Mouse (Mus musculus) embryonic facial prominence, embryonic 15.5 days (tissue): ENCODE results near the gene Shroom2. TPM values are rescaled to one million over a fixed set of nuclear protein-coding genes. Genes with fewer than 3 reads are reported as not detected.
"Not testable (repeated sequence)": the region's sequence is repeated elsewhere in the genome, so short reads cannot be mapped to it uniquely, and the experiment has no call there.

Experiments
- ATAC-seq: fragments of 200-750 bp; cut with Nextera tagmentation; 2 replicates; pipeline ENCODE4 v1.8.0; 2017; ENCODE audit warnings: low read depth, moderate TSS enrichment; ENCODE audit not compliant: insufficient number of reproducible peaks, low FRiP score, low TSS enrichment
- H3K27ac ChIP-seq: fragments of 300-500 bp; sonication (generic); replicated peaks from 2 replicates; pipeline ENCODE4 v1.5.1; 2015; ENCODE audit warnings: mild to moderate bottlenecking, inconsistent platforms
- H3K27me3 ChIP-seq: fragments of 300-500 bp; sonication (generic); 2 replicates; pipeline ENCODE4 v1.6.1; 2015; ENCODE audit warnings: inconsistent platforms
- H3K36me3 ChIP-seq: fragments of 300-500 bp; sonication (generic); 2 replicates; pipeline ENCODE4 v1.6.1; 2015; ENCODE audit warnings: mild to moderate bottlenecking, inconsistent platforms
- H3K4me1 ChIP-seq: fragments of 300-500 bp; sonication (generic); 2 replicates; pipeline ENCODE4 v1.6.1; 2015; ENCODE audit warnings: inconsistent platforms
- H3K4me2 ChIP-seq: fragments of 300-500 bp; sonication (generic); replicated peaks from 2 replicates; pipeline ENCODE4 v1.6.1; 2015; ENCODE audit warnings: mild to moderate bottlenecking, inconsistent platforms
- H3K4me3 ChIP-seq: fragments of 300-500 bp; sonication (generic); replicated peaks from 2 replicates; pipeline ENCODE4 v1.5.1; 2015; ENCODE audit warnings: mild to moderate bottlenecking, inconsistent platforms
- H3K9ac ChIP-seq: fragments of 300-500 bp; sonication (generic); 2 replicates; pipeline ENCODE4 v1.6.1; 2015; ENCODE audit warnings: inconsistent platforms
- H3K9me3 ChIP-seq: fragments of 300-500 bp; sonication (generic); replicated peaks from 2 replicates; pipeline ENCODE4 v1.6.1; 2016; ENCODE audit warnings: inconsistent platforms
- WGBS: fragments of 180-500 bp; shearing (Covaris S2); methylation state at CpG from one replicate; pipeline ENCODE4 v1.1.7; 2015; 5-methylcytosine and 5-hydroxymethylcytosine counted together
- polyA plus RNA-seq: library from polyadenylated mRNA; unstranded; fragments of >200 nt; fragmentation: Nextera tagmentation; extraction: Ambion mirVana; gene quantifications from 2 replicates; pipeline ENCODE4 v1.2.1, GENCODE M21; 2015

The Shroom2 gene
- polyA plus RNA-seq, 1 experiment from 2014 or later: 5.7 TPM

DNA sequence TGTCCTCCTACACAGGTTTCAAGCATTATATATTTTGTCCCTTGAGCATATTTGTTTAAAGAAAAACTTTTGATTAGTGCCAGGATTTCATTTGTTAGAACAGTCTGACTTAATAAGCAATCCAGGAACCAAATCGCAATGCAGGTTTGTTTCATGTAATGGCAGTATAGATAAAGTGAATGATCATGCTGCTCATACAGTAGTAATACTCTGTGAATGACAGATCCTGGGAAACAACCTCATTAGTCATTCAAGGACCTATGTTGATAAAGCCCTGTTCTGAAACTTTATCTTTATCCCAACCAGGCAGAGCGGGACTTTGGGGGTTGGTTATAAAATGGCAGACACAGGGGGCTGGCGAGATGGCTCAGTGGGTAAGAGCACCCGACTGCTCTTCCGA is 13.0 kb downstream of the Shroom2 start:
- H3K4me3 ChIP-seq: no peak overlapping the region
- H3K27ac ChIP-seq: no peak overlapping the region
- no peaks in the 10 kb centered on the region for H3K4me1 ChIP-seq
- 88% methylated on average over 5 of the region's 5 CpGs for WGBS
- no peaks in the 10 kb centered on the region for H3K27me3 ChIP-seq
- no peak for ATAC-seq
- no peaks in the 10 kb centered on the region for H3K9me3 ChIP-seq
- no peak overlapping the region for H3K9ac ChIP-seq
- no peaks in the 10 kb centered on the region for H3K36me3 ChIP-seq
- no peak overlapping the region for H3K4me2 ChIP-seq

DNA sequence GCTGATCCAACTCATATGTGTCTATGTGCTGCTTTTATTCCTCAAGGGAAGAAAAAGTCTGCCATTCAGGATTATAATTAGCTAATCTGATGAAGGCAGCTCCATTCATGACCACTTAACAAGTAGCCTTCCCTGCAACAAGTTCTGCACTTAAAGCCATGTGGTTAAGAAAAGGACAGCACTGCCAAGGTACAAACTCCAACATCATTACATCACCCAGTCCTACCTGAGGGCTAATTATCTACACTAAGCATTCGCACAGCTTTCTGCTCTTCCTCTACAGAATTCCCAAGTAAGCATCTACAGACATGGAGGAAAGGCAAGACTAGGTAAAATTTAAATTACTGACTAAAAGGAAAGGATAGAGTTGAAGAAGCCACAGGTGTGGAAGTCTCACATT is 13.4 kb downstream of the Shroom2 start:
- Histone ChIP-seq H3K36me3 (no peaks in the 10 kb centered on the region), H3K27me3 (no peaks in the 10 kb centered on the region), H3K4me2 (no peak overlapping the region), H3K4me1 (no peaks in the 10 kb centered on the region), H3K4me3 (no peak overlapping the region), H3K9me3 (no peaks in the 10 kb centered on the region), H3K9ac (no peak overlapping the region), H3K27ac (no peak overlapping the region)
- 80% methylated on average over 1 of the region's 1 CpGs for WGBS
- no peak for ATAC-seq

DNA sequence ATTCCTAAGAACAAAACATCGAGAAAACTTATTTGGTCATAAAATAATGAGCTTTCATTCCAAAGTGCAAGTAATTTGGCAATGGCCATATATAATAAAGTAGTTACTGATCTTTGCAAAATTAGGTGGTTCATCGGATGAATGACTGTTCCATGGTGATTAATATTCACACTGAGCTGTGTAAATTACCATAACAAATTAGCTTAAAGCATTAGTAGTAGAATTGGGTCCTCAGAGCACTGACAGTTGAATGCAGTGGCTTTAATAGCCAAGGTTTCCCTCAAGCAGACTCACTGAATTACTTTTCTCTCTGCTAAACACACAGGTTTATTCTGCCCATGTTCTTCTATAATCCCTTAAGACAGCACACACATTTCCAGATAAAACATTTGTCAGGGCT is 23.3 kb downstream of the Shroom2 start:
- Histone ChIP-seq H3K36me3 (no peaks in the 10 kb centered on the region), H3K27me3 (peaks cover 5% of the 10 kb centered on the region; the same call in 1 of the 2 replicates), H3K4me2 (no peak overlapping the region), H3K4me1 (no peaks in the 10 kb centered on the region), H3K27ac (no peak overlapping the region), H3K9ac (no peak overlapping the region), H3K4me3 (no peak overlapping the region), H3K9me3 (no peaks in the 10 kb centered on the region)
- WGBS: 85% methylated on average over 2 of the region's 2 CpGs
- no peak for ATAC-seq

DNA sequence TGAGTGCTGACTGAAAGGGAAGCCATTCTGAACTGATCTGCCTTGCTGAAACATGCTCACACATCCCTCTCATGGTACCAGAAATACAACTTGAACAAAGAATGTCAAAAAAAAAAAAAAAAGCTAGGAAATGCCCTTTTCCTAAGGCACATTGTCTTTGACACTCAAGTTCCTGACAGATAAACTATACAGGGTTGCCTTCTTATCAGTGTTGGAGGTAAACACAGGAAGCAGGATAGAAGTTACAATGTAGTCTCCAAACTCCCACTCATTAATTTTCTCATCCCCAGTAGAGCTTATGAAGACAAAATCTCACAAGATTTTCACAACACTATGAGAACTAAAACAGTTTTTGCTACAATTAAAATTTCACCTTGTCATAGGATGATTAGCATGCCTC is 25.6 kb downstream of the Shroom2 start:
- Histone ChIP-seq H3K4me3 (no peak overlapping the region), H3K4me2 (no peak overlapping the region), H3K36me3 (no peaks in the 10 kb centered on the region), H3K27ac (no peak overlapping the region), H3K9ac (no peak overlapping the region), H3K9me3 (no peaks in the 10 kb centered on the region), H3K27me3 (peaks cover 8% of the 10 kb centered on the region; the same call in 1 of the 2 replicates), H3K4me1 (no peaks in the 10 kb centered on the region)
- no peak for ATAC-seq

DNA sequence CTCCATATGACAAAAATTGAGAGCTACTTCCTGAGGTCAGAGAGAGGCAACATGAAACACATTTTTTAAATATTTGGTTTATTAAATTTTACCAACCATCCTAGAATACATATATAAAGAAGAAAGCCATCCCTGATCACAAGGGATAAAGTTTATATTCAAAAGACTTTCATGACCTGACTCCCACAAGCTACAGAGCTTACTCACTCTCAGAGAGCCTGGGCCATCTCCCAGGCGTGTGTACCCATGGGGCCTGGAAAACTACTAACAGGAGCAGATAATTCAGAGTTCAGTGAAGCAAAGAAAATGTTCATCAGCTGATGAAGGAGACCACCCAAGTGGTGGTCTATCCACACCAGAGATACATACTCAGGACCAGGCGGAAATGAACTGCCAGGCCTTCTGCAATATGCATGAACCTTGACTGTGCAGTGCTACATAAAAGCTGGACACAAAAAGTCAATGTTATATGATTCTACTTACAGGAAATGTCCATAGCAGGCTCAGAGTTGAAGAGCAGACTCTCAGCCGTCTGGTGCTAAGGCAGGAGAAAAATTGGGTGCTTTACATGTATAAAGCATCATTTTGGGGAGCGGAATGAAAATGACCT is 30.4 kb downstream of the Shroom2 start:
- Histone ChIP-seq H3K27me3 (peaks cover 6% of the 10 kb centered on the region; the same call in 1 of the 2 replicates), H3K36me3 (no peaks in the 10 kb centered on the region), H3K27ac (no peak overlapping the region), H3K4me2 (no peak overlapping the region), H3K9me3 (no peaks in the 10 kb centered on the region), H3K4me1 (no peaks in the 10 kb centered on the region), H3K9ac (no peak overlapping the region), H3K4me3 (no peak overlapping the region)
- no peak for ATAC-seq
- 72% methylated on average over 4 of the region's 4 CpGs for WGBS

DNA sequence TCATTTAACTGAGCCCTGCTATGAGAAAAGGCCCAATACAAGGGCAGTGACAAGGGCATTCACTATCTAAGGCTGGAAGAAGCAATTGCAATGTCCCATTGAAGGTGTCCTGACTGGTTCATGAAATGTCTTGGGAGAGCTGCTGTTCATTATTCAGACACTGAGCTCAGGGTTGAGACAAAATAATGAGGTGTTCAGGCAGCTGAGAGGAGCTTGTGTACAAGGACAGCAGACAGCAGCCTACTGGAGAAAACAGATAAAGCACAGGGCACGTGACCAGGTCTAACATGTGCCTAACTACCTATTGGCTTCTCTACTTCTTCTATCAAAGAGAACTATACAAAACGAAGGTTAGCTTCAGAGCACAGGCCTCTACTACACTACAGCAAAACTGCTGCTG is 31.1 kb downstream of the Shroom2 start:
- no peaks in the 10 kb centered on the region for H3K36me3 ChIP-seq
- H3K9ac ChIP-seq: no peak overlapping the region
- no peak overlapping the region for H3K4me3 ChIP-seq
- no peaks in the 10 kb centered on the region for H3K9me3 ChIP-seq
- 79% methylated on average over 2 of the region's 2 CpGs for WGBS
- H3K27me3 ChIP-seq: peaks cover 6% of the 10 kb centered on the region; the same call in 1 of the 2 replicates
- no peak for ATAC-seq
- H3K27ac ChIP-seq: no peak overlapping the region
- H3K4me2 ChIP-seq: no peak overlapping the region
- H3K4me1 ChIP-seq: no peaks in the 10 kb centered on the region

DNA sequence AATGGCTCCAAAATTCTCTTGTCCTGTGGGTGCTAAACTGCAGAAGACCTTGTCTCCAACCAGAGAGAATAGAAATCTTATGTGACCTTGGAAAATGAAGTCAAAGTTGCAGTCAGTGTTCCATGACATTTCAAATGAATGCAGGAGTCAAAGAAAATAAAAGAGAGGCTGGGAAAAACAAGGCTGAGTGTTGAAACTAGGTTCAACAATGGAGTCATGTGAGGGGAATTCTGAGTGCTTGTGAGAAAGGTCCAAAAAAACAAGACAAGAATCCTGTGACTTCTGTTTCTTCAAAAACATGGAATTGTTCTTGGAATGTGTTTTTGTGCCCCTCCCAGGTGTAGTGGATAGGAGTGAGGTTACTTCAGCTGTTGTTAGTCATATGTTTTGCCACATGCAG is 34.0 kb downstream of the Shroom2 start:
- no peaks in the 10 kb centered on the region for H3K36me3 ChIP-seq
- no peak overlapping the region for H3K27ac ChIP-seq
- ATAC-seq: no peak
- H3K9me3 ChIP-seq: no peaks in the 10 kb centered on the region
- 0 out of 2 replicates have a peak, but pooled peaks cover 3% of the 10 kb centered on the region for H3K27me3 ChIP-seq
- no peak overlapping the region for H3K4me3 ChIP-seq
- no peak overlapping the region for H3K4me2 ChIP-seq
- no peak overlapping the region for H3K9ac ChIP-seq
- H3K4me1 ChIP-seq: no peaks in the 10 kb centered on the region

DNA sequence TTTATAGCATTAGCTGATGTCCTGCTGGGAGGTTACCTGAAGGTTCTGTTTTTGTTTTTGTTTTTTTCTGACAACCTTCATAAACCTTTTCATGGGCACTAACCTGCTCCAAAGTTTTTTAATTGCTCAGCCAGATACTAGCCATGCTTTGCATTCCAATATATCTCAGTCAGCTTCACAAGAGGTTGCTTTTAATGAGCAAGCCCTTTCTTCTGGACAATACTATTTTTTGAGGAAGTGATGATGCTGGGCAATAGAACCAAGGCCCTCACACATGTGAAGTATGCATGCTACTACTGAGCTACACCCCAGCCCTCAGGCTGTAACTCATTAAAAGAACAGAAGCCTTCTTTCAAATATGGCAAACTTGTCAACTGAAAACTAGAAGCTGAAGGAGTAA is 52.6 kb downstream of the Shroom2 start:
- no peak overlapping the region for H3K9ac ChIP-seq
- no peak overlapping the region for H3K4me3 ChIP-seq
- H3K27me3 ChIP-seq: no peaks in the 10 kb centered on the region
- H3K4me1 ChIP-seq: no peaks in the 10 kb centered on the region
- H3K4me2 ChIP-seq: no peak overlapping the region
- no peak overlapping the region for H3K27ac ChIP-seq
- no peak for ATAC-seq
- no peaks in the 10 kb centered on the region for H3K9me3 ChIP-seq
- H3K36me3 ChIP-seq: no peaks in the 10 kb centered on the region

DNA sequence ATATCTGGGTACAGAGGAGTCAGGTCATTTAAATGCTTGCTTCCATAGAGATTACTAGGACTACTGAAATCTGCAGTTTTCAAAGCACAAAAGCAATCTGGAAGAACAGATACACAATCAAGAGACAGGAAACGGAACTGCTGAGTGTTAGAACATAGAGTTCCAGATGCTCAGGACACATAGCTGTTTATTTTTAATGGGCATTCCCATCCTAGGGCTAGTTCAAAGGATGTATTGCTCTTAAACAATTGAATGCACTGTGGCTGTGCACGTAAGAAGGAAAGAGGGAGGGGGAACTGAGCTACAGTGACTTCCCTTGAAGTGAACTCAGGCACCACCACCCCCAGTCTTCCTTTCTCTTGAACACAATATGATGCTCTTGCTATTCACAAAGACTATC is 58.5 kb downstream of the Shroom2 start:
- H3K4me1 ChIP-seq, H3K9me3 ChIP-seq, H3K36me3 ChIP-seq, H3K4me2 ChIP-seq, H3K9ac ChIP-seq, H3K27ac ChIP-seq, H3K4me3 ChIP-seq, H3K27me3 ChIP-seq, ATAC-seq: not testable (repeated sequence)
- 60% methylated on average over 2 of the region's 2 CpGs for WGBS

DNA sequence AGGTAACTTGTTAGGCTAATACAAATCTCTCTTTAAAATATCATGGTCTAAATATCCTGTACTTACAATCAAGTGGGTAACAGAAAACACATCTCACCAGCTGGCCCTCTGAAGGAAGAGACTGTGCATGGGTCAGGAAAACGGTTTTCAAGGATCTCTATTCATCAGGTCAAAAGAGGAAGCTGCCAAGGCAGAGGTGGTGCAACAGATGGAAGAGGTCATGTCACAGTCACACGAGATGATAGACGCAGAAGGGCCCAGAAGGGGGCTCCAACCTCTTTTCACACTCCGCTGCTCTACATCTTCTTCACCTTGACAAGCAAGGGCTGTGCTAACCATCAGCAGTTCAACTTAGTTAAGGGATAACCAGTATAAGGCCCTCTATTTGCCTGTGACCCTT is 60.9 kb downstream of the Shroom2 start:
- Histone ChIP-seq H3K27me3 (no peaks in the 10 kb centered on the region; the same call in 1 of the 2 replicates), H3K27ac (no peak overlapping the region), H3K4me2 (no peak overlapping the region), H3K9me3 (no peaks in the 10 kb centered on the region), H3K9ac (no peak overlapping the region), H3K4me1 (no peaks in the 10 kb centered on the region), H3K4me3 (no peak overlapping the region), H3K36me3 (no peaks in the 10 kb centered on the region)
- 53% methylated on average over 4 of the region's 4 CpGs for WGBS
- ATAC-seq: no peak

DNA sequence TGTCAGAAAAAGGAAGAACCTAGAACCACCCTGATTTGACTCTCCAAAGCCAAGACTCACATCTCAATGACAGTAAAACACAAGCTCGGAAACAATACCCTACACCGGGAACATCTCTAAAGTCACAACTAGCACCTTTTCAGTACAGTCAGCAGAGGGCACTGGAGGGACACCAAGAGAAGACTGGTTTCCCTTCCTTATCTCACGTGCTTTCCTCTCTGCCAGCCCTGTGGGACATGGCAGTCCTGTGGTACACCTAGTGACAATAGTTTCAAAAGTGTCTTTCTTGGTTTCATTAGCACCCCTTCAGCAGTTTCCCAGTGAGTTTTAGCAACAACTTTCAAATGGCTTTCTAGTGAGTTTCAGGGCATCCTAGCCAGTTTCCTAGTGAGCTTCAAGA is 63.9 kb downstream of the Shroom2 start:
- Histone ChIP-seq H3K4me1 (no peaks in the 10 kb centered on the region), H3K4me2 (no peak overlapping the region), H3K27ac (no peak overlapping the region), H3K9me3 (no peaks in the 10 kb centered on the region), H3K27me3 (no peaks in the 10 kb centered on the region; the same call in 1 of the 2 replicates), H3K4me3 (no peak overlapping the region), H3K36me3 (no peaks in the 10 kb centered on the region), H3K9ac (no peak overlapping the region)
- 27% methylated on average over 3 of the region's 3 CpGs for WGBS
- ATAC-seq: no peak

DNA sequence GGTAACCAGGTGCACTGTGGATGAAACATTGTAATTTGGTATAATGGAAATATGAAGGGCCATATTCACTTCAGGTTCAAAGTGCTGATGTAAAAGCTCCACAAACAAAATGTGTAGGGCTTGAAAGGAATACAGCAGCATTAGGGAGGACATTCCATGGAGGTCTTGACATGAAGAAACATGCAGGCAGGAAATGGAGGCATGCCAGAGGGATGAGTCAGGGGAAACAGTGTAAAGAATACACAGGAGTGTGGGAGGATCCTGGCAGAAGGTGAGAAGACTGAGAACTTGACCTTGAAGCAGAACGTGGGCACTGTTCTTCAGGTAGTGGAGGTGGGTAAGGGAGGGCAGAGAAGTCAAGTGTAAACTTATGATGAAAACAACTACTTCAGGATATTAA is 65.6 kb downstream of the Shroom2 start:
- Histone ChIP-seq H3K36me3 (no peaks in the 10 kb centered on the region), H3K27me3 (no peaks in the 10 kb centered on the region; the same call in 1 of the 2 replicates), H3K4me3 (no peak overlapping the region), H3K4me1 (no peaks in the 10 kb centered on the region), H3K9ac (no peak overlapping the region), H3K4me2 (no peak overlapping the region), H3K9me3 (no peaks in the 10 kb centered on the region), H3K27ac (no peak overlapping the region)
- 57% methylated on average over 1 of the region's 1 CpGs for WGBS
- no peak for ATAC-seq
